Mouse (Mus musculus) hindbrain, embryonic 16.5 days (tissue): Measurements from ENCODE around the gene Tenm4. TPM values are rescaled to one million over a fixed set of nuclear protein-coding genes. Genes with fewer than 3 reads are reported as not detected.
A peak's percentile ranks its signal among the peaks of the same experiment; 100 is the strongest.

Source experiments
- ATAC-seq: fragments of 200-750 bp; cut with Nextera tagmentation; 2 replicates; pipeline ENCODE4 v1.8.0; 2017; ENCODE audit warnings: moderate TSS enrichment, moderate library complexity
- H3K27ac ChIP-seq: fragments of 300-500 bp; sonication (generic); 2 replicates; pipeline ENCODE4 v1.5.1; 2014; ENCODE audit warnings: low read depth, mild to moderate bottlenecking, control low read depth, low read length, moderate library complexity
- H3K27me3 ChIP-seq: fragments of 300-500 bp; sonication (generic); replicated peaks from 2 replicates; pipeline ENCODE4 v1.6.1; 2014; ENCODE audit warnings: low read length; ENCODE audit not compliant: control insufficient read depth, insufficient read depth
- H3K36me3 ChIP-seq: fragments of 300-500 bp; sonication (generic); 2 replicates; pipeline ENCODE4 v1.6.1; 2014; ENCODE audit warnings: mild to moderate bottlenecking, low read length, moderate library complexity, mixed read lengths; ENCODE audit not compliant: control insufficient read depth, insufficient read depth
- H3K4me1 ChIP-seq: fragments of 300-500 bp; sonication (generic); 2 replicates; pipeline ENCODE4 v1.6.1; 2014; ENCODE audit warnings: low read depth, low read length; ENCODE audit not compliant: control insufficient read depth, insufficient read depth
- H3K4me2 ChIP-seq: fragments of 300-500 bp; sonication (generic); 2 replicates; pipeline ENCODE4 v1.6.1; 2014; ENCODE audit warnings: mild to moderate bottlenecking, low read length, control low read depth, moderate library complexity
- H3K4me3 ChIP-seq: fragments of 300-500 bp; sonication (generic); 2 replicates; pipeline ENCODE4 v1.5.1; 2014; ENCODE audit warnings: mild to moderate bottlenecking, low read length, control low read depth, moderate library complexity
- H3K9ac ChIP-seq: fragments of 300-500 bp; sonication (generic); 2 replicates; pipeline ENCODE4 v1.6.1; 2014; ENCODE audit warnings: low read depth, mild to moderate bottlenecking, control low read depth, low read length, moderate library complexity
- H3K9me3 ChIP-seq: fragments of 300-500 bp; sonication (generic); 2 replicates; pipeline ENCODE4 v1.6.1; 2014; ENCODE audit warnings: mild to moderate bottlenecking, low read length, moderate library complexity; ENCODE audit not compliant: control insufficient read depth
- WGBS: fragments of 180-500 bp; shearing (Covaris S2); extraction: QIAGEN DNeasy Blood & Tissue Kit; methylation state at CpG from one replicate; pipeline ENCODE4 v1.1.7; 2014; 5-methylcytosine and 5-hydroxymethylcytosine counted together
- polyA plus RNA-seq: library from polyadenylated mRNA; unstranded; fragments of >200 nt; fragmentation: Nextera tagmentation; extraction: Ambion mirVana; gene quantifications from 2 replicates; pipeline ENCODE4 v1.2.1, GENCODE M21; 2015

Gene Tenm4
- polyA plus RNA-seq, 1 experiment from 2014 or later: 32.4 TPM

GRCm38 (mm10) chr7:96392600-96392999, 221.6 kb downstream of the Tenm4 start:
- H3K27ac ChIP-seq: no peak overlapping the region
- ATAC-seq: no peak
- no peaks in the 10 kb centered on the region for H3K9me3 ChIP-seq
- WGBS: 68% methylated on average over 2 of the region's 2 CpGs
- no peak overlapping the region for H3K9ac ChIP-seq
- no peak overlapping the region for H3K4me3 ChIP-seq
- no peaks in the 10 kb centered on the region for H3K36me3 ChIP-seq
- H3K27me3 ChIP-seq: no peaks in the 10 kb centered on the region; the same call in 1 of the 2 replicates
- H3K4me2 ChIP-seq: no peak overlapping the region
- H3K4me1 ChIP-seq: no peaks in the 10 kb centered on the region; the same call in 1 of the 2 replicates

DNA sequence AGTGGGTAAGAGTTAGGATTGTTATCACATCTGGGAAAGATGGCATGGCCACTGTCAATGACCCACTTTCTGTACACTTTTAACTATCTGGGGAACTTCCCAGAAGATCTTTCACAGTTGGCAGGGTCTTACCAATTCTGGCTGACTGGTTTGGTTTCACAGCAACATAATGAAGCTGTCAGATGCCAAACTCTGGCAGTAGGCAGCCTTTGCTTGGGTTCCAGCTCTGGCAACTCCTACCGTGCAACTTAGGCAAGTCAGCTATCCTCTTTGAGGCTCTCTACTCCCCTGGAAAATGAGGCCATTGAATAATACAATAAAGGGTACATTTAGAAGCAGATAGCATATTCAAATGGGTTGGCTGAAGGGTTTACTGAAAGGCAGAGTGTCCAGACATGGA, 226.9 kb downstream of the Tenm4 start:
- peak; percentile 75 for ATAC-seq
- H3K27ac ChIP-seq: no peak overlapping the region
- H3K27me3 ChIP-seq: no peaks in the 10 kb centered on the region
- peaks cover 6% of the 10 kb centered on the region; the same call in 1 of the 2 replicates for H3K4me1 ChIP-seq
- WGBS: 23% methylated on average over 1 of the region's 1 CpGs
- no peaks in the 10 kb centered on the region for H3K36me3 ChIP-seq
- H3K9ac ChIP-seq: no peak overlapping the region
- no peak overlapping the region for H3K4me2 ChIP-seq
- H3K9me3 ChIP-seq: no peaks in the 10 kb centered on the region
- no peak overlapping the region for H3K4me3 ChIP-seq

- Histone ChIP-seq H3K9me3 (no peaks in the 10 kb centered on the region), H3K4me1 (peaks cover 6% of the 10 kb centered on the region; the same call in 1 of the 2 replicates), H3K27me3 (no peaks in the 10 kb centered on the region), H3K4me3 (no peak overlapping the region), H3K9ac (no peak overlapping the region), H3K27ac (no peak overlapping the region), H3K36me3 (no peaks in the 10 kb centered on the region), H3K4me2 (no peak overlapping the region)
- ATAC-seq: peak; percentile 86
- WGBS: 22% methylated on average over 11 of the region's 11 CpGs
Measured at GRCm38 (mm10) chr7:96400411-96400810, 229.4 kb downstream of the Tenm4 start.

DNA sequence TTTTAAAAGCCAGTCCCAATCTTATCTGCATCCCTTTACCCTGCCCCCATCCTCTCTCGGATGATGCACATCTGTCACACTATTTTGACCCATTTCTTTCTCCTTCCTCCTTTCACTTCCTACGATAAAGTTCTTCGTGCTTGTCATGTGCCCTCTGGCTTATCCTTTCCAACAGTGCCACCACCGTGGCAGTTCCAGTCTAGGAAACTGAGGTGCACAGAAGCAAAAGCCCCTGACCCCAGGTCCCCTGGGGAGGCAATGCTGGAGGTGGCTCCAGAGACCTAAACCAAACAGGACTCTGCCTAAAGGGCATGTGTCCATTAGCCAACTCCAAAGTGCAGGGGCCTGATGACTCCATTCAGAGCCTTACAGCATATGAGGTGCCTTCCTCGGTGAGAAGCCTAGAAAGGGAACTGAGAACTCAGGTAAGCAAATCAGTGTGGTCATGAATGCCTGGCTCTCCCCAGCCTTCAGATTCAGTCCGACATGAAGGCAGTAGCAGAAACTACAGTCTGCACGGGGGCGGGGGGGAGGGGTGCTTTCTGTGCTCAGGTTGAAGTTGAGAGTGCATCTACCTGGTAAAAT, 235.7 kb downstream of the Tenm4 start:
- no peaks in the 10 kb centered on the region for H3K9me3 ChIP-seq
- no peak overlapping the region for H3K27ac ChIP-seq
- no peak overlapping the region for H3K4me3 ChIP-seq
- H3K4me1 ChIP-seq: 0 out of 2 replicates have a peak, but pooled peaks cover 3% of the 10 kb centered on the region
- 80% methylated on average over 8 of the region's 8 CpGs for WGBS
- ATAC-seq: no peak
- H3K36me3 ChIP-seq: no peaks in the 10 kb centered on the region
- H3K27me3 ChIP-seq: no peaks in the 10 kb centered on the region
- H3K9ac ChIP-seq: no peak overlapping the region
- no peak overlapping the region for H3K4me2 ChIP-seq

GRCm38 (mm10) chr7:96408161-96408889, 237.3 kb downstream of the Tenm4 start:
- Histone ChIP-seq H3K9me3 (no peaks in the 10 kb centered on the region), H3K36me3 (no peaks in the 10 kb centered on the region), H3K27ac (no peak overlapping the region), H3K27me3 (no peaks in the 10 kb centered on the region), H3K9ac (no peak overlapping the region), H3K4me3 (no peak overlapping the region), H3K4me2 (no peak overlapping the region), H3K4me1 (peaks cover 3% of the 10 kb centered on the region; the same call in 1 of the 2 replicates)
- ATAC-seq: 0 out of 2 replicates have a peak, but pooled peaks have one; percentile 12
- WGBS: 52% methylated on average over 6 of the region's 6 CpGs

DNA sequence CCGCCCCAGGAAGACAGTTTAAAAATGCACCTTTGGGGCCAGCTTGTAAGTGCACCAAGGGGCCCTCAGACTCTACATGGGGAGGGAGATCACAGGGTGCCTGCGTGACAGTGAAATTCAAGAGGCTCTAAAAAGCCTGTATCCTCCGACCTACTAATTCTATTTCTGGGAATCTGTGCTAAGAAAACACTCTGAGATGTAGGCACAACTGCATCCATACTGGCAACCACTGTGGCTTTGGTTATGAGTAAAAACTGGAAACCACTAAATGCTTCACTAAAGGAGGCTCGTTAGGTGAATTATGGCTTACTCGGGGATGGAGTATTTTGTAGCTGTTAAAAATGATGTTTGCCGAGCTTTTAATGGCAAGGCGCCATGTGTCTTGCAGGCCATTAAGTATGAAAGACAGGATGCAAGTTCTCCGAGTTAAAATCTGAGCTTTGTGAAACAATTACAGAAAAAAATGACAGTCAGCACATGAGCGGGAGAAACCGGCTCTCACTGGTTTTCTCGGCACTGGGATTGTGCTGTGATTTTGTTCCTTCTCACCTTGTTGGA, 238.4 kb downstream of the Tenm4 start:
- Histone ChIP-seq H3K27me3 (no peaks in the 10 kb centered on the region), H3K4me3 (no peak overlapping the region), H3K27ac (no peak overlapping the region), H3K9me3 (no peaks in the 10 kb centered on the region), H3K36me3 (no peaks in the 10 kb centered on the region), H3K4me1 (peaks cover 13% of the 10 kb centered on the region), H3K9ac (no peak overlapping the region), H3K4me2 (no peak overlapping the region)
- WGBS: 59% methylated on average over 11 of the region's 11 CpGs
- no peak; the same call in 1 of the 2 replicates for ATAC-seq

- H3K9ac ChIP-seq: no peak overlapping the region
- no peak overlapping the region for H3K4me3 ChIP-seq
- peak overlapping the region; percentile 26; the same call in 1 of the 2 replicates for H3K27ac ChIP-seq
- no peak overlapping the region for H3K4me2 ChIP-seq
- peak; percentile 13; the same call in 1 of the 2 replicates for ATAC-seq
- no peaks in the 10 kb centered on the region for H3K9me3 ChIP-seq
- 50% methylated on average over 1 of the region's 1 CpGs for WGBS
- peaks cover 26% of the 10 kb centered on the region for H3K4me1 ChIP-seq
- H3K36me3 ChIP-seq: no peaks in the 10 kb centered on the region
- no peaks in the 10 kb centered on the region for H3K27me3 ChIP-seq
Measured at GRCm38 (mm10) chr7:96413822-96414221, 242.8 kb downstream of the Tenm4 start.

DNA sequence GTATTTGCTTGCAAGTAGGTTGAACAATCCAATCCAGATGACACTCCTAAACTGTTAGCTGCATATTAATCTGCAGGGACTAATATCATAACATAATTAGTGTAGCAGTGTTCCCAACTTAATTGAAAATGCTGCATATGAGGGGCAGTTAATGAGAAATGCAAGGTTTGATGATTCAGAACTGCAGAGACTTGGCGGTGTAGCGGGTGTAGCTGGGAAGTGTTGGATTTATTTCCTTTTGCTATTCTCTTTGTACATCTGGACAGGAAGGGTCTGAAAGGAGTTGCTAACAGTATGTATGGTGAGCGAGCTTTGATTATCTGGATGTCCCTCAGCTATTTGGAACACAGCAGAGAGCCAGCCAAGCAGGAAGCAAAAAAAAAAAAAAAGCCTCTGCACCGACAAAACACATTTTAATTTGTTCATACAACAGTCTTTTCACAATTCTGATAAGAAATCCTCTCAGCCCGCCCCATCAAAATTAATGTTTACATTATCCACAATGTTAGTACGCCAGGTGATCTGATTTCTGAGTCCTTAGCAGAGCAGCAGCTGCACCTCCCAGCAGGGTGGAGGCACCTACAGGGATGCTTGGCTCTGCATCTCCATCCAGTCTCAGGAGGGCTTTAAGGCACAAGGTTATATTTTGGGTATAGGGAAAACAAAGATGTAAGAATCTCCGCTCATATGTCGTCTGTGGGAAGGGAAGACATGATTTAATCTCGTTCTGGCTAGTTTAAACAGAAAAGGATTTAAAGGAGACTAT, 243.4 kb downstream of the Tenm4 start:
- H3K36me3 ChIP-seq: no peaks in the 10 kb centered on the region
- no peak overlapping the region for H3K9ac ChIP-seq
- H3K27ac ChIP-seq: no peak overlapping the region
- H3K9me3 ChIP-seq: no peaks in the 10 kb centered on the region
- no peak overlapping the region for H3K4me2 ChIP-seq
- ATAC-seq: peak; percentile 55
- peaks cover 26% of the 10 kb centered on the region for H3K4me1 ChIP-seq
- 44% methylated on average over 9 of the region's 9 CpGs for WGBS
- H3K4me3 ChIP-seq: no peak overlapping the region
- no peaks in the 10 kb centered on the region for H3K27me3 ChIP-seq
